Mouse (Mus musculus) cerebellum, adult 2 months (tissue): ENCODE measurements around the gene Gm10750. TPM values are rescaled to one million over a fixed set of nuclear protein-coding genes. Genes with fewer than 3 reads are reported as not detected.
"Not testable (repeated sequence)": the region's sequence is repeated elsewhere in the genome, so short reads cannot be mapped to it uniquely, and the experiment has no call there.

Source experiments
- DNase-seq, 2 experiments: peaks; one replicate each; pipeline ENCODE4 v3.0.0; 2021
- H3K27ac ChIP-seq: fragments of 200-500 bp; 2 replicates; pipeline ENCODE4 v1.5.1; 2012; ENCODE audit warnings: low read length, control low read depth, inconsistent platforms; ENCODE audit not compliant: insufficient read depth
- H3K27me3 ChIP-seq: fragments of 200-500 bp; 2 replicates; pipeline ENCODE4 v1.6.1; 2012; ENCODE audit warnings: inconsistent platforms, mild to moderate bottlenecking, low read length, moderate library complexity; ENCODE audit not compliant: control insufficient read depth, insufficient read depth
- H3K4me1 ChIP-seq: fragments of 200-500 bp; 2 replicates; pipeline ENCODE4 v1.6.1; 2011; ENCODE audit warnings: low read length; ENCODE audit not compliant: control insufficient read depth, insufficient read depth
- H3K4me3 ChIP-seq: fragments of 200-500 bp; replicated peaks from 2 replicates; pipeline ENCODE3; 2011; ENCODE audit warnings: mild to moderate bottlenecking, low read depth, low read length, control low read depth; ENCODE audit not compliant: insufficient read depth
- CTCF ChIP-seq: fragments of 200-500 bp; IDR thresholded peaks from 2 replicates; pipeline ENCODE4 v1.5.1; 2011; ENCODE audit warnings: low read depth, mild to moderate bottlenecking, control low read depth, low read length, moderate library complexity, borderline replicate concordance; ENCODE audit not compliant: insufficient read depth
- POLR2A ChIP-seq: fragments of 200-500 bp; IDR thresholded peaks from 2 replicates; pipeline ENCODE4 v1.6.1; 2011; ENCODE audit warnings: low read length, control low read depth, borderline replicate concordance; ENCODE audit not compliant: insufficient read depth
- WGBS: fragments of 180-500 bp; shearing (Covaris S2); methylation state at CpG from one replicate; pipeline ENCODE4 v1.1.7; 2018; 5-methylcytosine and 5-hydroxymethylcytosine counted together
- polyA plus RNA-seq: library from polyadenylated mRNA; depleted of rRNA; stranded (reverse); fragments of >200 nt; gene quantifications from 2 replicates; pipeline ENCODE4 v1.2.3, GENCODE M21; 2012; rRNA removed

Gene Gm10750
- polyA plus RNA-seq = not detected in 2 replicates

DNA sequence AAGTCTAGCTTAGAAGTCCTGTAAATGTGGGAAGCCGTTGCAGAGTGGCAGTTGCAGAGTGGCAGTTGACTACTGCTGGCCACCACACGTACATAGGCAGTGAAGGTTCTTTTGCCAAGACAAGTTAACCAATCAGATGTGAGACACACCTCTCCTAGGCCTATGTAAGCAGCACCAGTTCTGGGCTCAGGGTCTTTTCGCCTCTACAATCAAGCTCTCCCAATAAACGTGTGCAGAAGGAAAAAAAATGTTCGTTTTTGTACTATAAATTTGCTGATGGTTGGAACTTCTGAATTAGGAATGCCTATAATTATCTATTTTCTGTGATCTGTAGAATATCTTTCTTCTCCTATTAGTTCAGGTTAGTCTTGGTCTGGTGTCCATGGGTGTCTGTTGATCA lies at the start of gene Gm10750:
TSS of gene Gm10750 (minus strand) at position 101 of the 400 bp plus-strand sequence.
- 70% methylated on average over 5 of the region's 5 CpGs for WGBS
- not testable (repeated sequence) for H3K4me1 ChIP-seq, DNase-seq, H3K27me3 ChIP-seq, H3K27ac ChIP-seq, H3K4me3 ChIP-seq

DNA sequence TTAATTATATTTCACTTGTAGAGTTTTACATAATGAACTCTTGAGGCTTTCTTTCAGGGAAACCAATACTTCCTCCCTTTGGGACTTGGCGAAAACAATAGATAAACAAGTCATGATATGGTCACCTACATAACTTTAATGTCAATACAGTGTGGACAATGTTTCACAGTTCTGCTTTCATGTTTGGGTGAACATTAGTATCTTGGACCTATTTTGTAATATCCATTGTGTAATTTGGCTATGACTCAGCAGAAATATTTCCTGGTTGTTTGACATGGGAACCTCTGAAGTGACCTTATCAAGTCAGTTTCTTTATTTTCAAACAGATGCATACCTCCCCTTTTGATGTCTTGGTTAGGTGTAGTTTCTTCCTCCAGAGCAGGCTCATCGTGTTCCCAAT lies 12.2 kb downstream of the Gm10750 start:
- no peak overlapping the region for H3K27ac ChIP-seq
- TF ChIP-seq POLR2A = no peak
- no peak for TF ChIP-seq CTCF
- WGBS = 69% methylated on average over 2 of the region's 2 CpGs

DNA sequence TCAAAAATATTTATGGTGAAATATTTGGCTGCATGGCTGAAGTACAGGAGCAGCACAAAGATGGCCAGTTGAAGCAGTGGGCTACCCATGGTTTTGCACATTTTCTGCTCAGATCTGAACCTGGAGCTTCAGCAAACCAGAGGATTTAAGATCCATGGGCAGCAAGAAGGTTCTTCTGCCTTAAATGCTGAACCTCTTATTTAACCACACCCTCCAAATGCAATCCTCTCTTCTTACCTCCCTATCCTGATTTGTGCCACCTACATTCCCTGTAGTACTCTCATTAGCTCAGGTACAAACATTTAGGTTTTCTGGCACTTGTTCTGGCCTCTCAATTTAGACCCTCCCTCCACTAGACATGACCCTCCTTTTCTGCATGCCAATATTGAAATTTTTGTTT lies 13.9 kb downstream of the Gm10750 start, which contains the start of gene Gm1330:
TSS of gene Gm1330 (minus strand) at position 101 of the 400 bp plus-strand sequence.
- TF ChIP-seq CTCF (no peak), POLR2A (no peak)
- Histone ChIP-seq H3K27me3 (no peaks in the 10 kb centered on the region), H3K4me1 (no peaks in the 10 kb centered on the region), H3K4me3 (no peak within 1 kb of the TSS), H3K27ac (no peak within 1 kb of the TSS)
- DNase-seq = no peak

More for the DNA sequence above, 12.2 kb downstream of the Gm10750 start:
- no peak for DNase-seq
- H3K4me3 ChIP-seq = no peak overlapping the region
- no peaks in the 10 kb centered on the region for H3K4me1 ChIP-seq
- H3K27me3 ChIP-seq = no peaks in the 10 kb centered on the region

DNA sequence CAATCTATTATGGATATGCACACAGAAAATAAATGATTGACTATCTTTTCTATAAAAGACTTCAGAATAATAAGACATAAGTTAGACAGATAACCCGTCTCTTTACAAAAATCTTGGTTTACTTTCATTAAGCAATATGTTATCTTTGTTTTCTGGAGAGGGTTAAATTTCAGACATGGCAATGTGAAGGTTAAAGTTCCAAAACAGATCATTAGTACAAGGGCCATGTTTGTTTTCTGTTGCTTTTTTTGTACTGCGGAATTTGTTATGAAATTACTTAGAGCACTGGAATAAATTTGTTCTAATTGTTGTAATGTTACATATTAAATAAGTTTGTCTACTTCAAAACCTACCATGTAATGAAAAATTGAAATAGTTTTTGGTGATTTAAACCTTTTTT lies 21.9 kb downstream of the Gm10750 start:
- no peak for DNase-seq
- no peaks in the 10 kb centered on the region for H3K4me1 ChIP-seq
- no peaks in the 10 kb centered on the region for H3K27me3 ChIP-seq
- H3K27ac ChIP-seq = no peak overlapping the region
- TF ChIP-seq POLR2A (no peak), CTCF (no peak)
- H3K4me3 ChIP-seq = no peak overlapping the region
- WGBS = 92% methylated on average over 2 of the region's 2 CpGs

Other genes with a start within 250 kb of the Gm10750 start
- not detected in 2 replicates for gene Cst11, start 245.7 kb downstream of the Gm10750 start, polyA plus RNA-seq
- gene 8030411F24Rik, start 235.2 kb downstream of the Gm10750 start, polyA plus RNA-seq = not detected in 2 replicates
- gene Cst12, start 227.9 kb downstream of the Gm10750 start, polyA plus RNA-seq = not detected in 2 replicates
- gene Cst8, start 218.5 kb downstream of the Gm10750 start, polyA plus RNA-seq = not detected in 2 replicates
- gene Cst13, start 197.2 kb downstream of the Gm10750 start, polyA plus RNA-seq = not detected in 2 replicates
- not detected in 2 replicates for gene Cst9, start 182.1 kb downstream of the Gm10750 start, polyA plus RNA-seq
- gene 9230104L09Rik, start 152.2 kb downstream of the Gm10750 start, polyA plus RNA-seq = not detected in 2 replicates
- gene Cst3, start 141.5 kb downstream of the Gm10750 start, polyA plus RNA-seq = 1,975 and 2,220 TPM in 2 replicates
- not detected in 2 replicates for gene Gm1330, start 14.0 kb downstream of the Gm10750 start, polyA plus RNA-seq